ENCODE assay signal across 29 mouse cellular contexts in genomic region chr6:72960675-72961074, GRCm38 (mm10). TPM values are rescaled to one million over a fixed set of nuclear protein-coding genes. Genes with fewer than 3 reads are reported as not detected.
A peak's percentile ranks its signal among the peaks of the same experiment; 100 is the strongest.
DNase-seq lines count a peak whose midpoint lies in the region.
"Had no signal": no experiment of that assay in that cellular context is flagged by ENCODE, and none has a peak within 500 bp of the region (broad histone marks: within the 10 kb centered on the region; RNA-seq: fewer than 3 reads in every experiment).

No protein-coding gene starts in this region.

- 0 out of 2 replicates have a peak, but pooled peaks cover 4% of the 10 kb centered on the region for H3K36me3 ChIP-seq in limb, embryonic 10.5 days
- H3K36me3 ChIP-seq: limb, embryonic 15.5 days had no signal

- WGBS in limb, embryonic 10.5 days: 42% methylated on average over 5 of the region's 5 CpGs

- H3K4me3 ChIP-seq in limb, embryonic 10.5 days: no peak overlapping the region
- H3K4me3 ChIP-seq: forebrain, embryonic 13.5 days; gastrocnemius, adult 2 months; left cerebral cortex, adult 2 months; limb, embryonic 15.5 days had no signal

- peaks cover 57% of the 10 kb centered on the region for H3K4me1 ChIP-seq in limb, embryonic 10.5 days

- H3K9me3 ChIP-seq in limb, embryonic 10.5 days (replicated peaks): no peaks in the 10 kb centered on the region
- H3K9me3 ChIP-seq: forebrain, embryonic 13.5 days; limb, embryonic 15.5 days had no signal

- H3K27me3 ChIP-seq in limb, embryonic 10.5 days (ENCODE audit: low read depth, poor library complexity, severe bottlenecking): no peaks in the 10 kb centered on the region
- H3K27me3 ChIP-seq: CH12.LX; forebrain, embryonic 13.5 days; limb, embryonic 15.5 days; Patski had no signal

- H3K27ac ChIP-seq in limb, embryonic 10.5 days: peak overlapping the region; percentile 75
- H3K27ac ChIP-seq: forebrain, embryonic 13.5 days; gastrocnemius, adult 2 months; hindbrain, embryonic 14.5 days; left cerebral cortex, adult 2 months; limb, embryonic 15.5 days; liver, embryonic 14.5 days had no signal

- DNase-seq in embryo, embryonic 10 days (ENCODE audit: low spot score): peak; percentile 39
- no peak for DNase-seq in embryo, embryonic 9.5 days (ENCODE audit: extremely low spot score)
- DNase-seq in induced T-regulatory cell, adult 2 months (ENCODE audit: low read depth): peak; percentile 21
- peak; percentile 54 for DNase-seq in limb, embryonic 10.5 days (ENCODE audit: low spot score)
- DNase-seq in left cerebral cortex, adult 18-20 months (ENCODE audit: low spot score in 2 of 2): no peak
- no peak for DNase-seq in lung, postnatal 36 days
- DNase-seq in c-Kit-positive CD71-positive TER-119-positive erythroid progenitor cells, embryonic 14.5 days (ENCODE audit: low spot score): no peak
- DNase-seq: adrenal gland, postnatal 36 days; cerebellum, adult 2 months; cerebellum, postnatal 25 days; gastrocnemius, adult 2 months; gastrocnemius, postnatal 36 days; heart, adult 18-20 months; heart, postnatal 4 days; kidney, adult 9 months; kidney, postnatal 25 days; lung, adult 2 months; lung, postnatal 10 days; midbrain, embryonic 14.5 days; retina, postnatal 1 day; right cerebral cortex, postnatal 14 days; thymus, postnatal 4 days had no signal

RNA-seq across cellular contexts. Expression of gene Tmsb10, which starts 2.1 kb away (rescaled TPM):
- polyA plus RNA-seq in limb, embryonic 10.5 days (2016; fragmentation: Nextera tagmentation; extraction: Ambion mirVana): 2,907 and 3,028 TPM in 2 replicates
- total RNA-seq in left cerebral cortex, adult 18-20 months (2021): 100 to 1,000 TPM; 420 to 461 TPM

Comparison
In these comparisons a context has a peak if more than half of its experiments do, and no peak if none do; other contexts are left out.
1. DNase-seq: peak in embryo, embryonic 10 days (single experiment), induced T-regulatory cell, adult 2 months (single experiment) and limb, embryonic 10.5 days (single experiment); none in embryo, embryonic 9.5 days (single experiment), left cerebral cortex, adult 18-20 months (0 of 2), lung, postnatal 36 days (single experiment) and c-Kit-positive CD71-positive TER-119-positive erythroid progenitor cells, embryonic 14.5 days (single experiment).